Mouse (Mus musculus): ENCODE data around the gene Kazald1. TPM values are rescaled to one million over a fixed set of nuclear protein-coding genes. Genes with fewer than 3 reads are reported as not detected.

The Kazald1 gene
- total and polyA plus RNA-seq, 3 experiments = 0.27 to 1.2 (median 0.44) TPM

DNA sequence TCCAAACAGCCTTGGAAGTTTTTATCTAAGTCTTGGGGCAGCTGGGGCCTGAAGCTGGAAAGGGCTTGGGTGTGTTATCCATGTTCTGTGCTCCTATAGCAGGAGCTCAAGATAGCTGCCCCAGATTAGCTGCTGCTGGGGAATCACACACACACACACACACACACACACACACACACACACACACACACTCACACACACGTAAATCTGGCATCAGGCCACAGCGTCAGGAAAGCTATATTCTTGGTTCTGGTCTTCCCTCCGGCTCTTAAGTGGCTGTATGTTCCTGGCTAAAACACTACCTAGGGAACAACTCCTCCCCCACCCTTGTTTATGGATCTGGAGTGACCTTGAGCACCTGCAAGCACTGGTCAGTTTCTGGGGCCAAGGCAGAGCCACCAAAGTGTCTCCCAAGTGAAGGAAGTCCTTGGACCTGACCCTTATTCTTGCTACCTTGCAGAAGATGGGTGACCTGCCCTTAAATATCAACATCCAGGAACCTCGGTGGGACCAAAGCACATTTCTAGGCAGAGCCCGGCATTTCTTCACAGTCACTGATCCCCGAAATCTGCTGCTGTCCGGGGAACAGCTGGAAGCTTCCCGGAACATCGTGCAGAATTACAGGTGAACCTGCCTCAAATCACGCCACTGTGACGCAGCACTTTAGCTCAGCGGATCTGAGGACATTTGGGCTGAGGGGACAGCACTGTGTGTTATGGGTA is 26.2 kb upstream of the Kazald1 start:
- Histone ChIP-seq H3K36me3 (replicated peaks in 1 of 2; ENCODE audit: control insufficient read depth in 1 of 2, insufficient read depth in 1 of 2, low read length in 1 of 2) (peaks cover 12 to 41% of the 10 kb centered on the region in 2 experiments), H3K4me1 (ENCODE audit: control insufficient read depth in 1 of 2, insufficient read depth in 2 of 2) (peaks cover 4 to 26% of the 10 kb centered on the region in 2 experiments; a peak in 3 of 4 replicates), H3K27ac (ENCODE audit: insufficient read depth, low read depth) (no peak overlapping the region), H3K9me3 (replicated peaks; ENCODE audit: low read length) (no peaks in the 10 kb centered on the region), H3K9ac (ENCODE audit: insufficient read depth, low read depth) (peak overlapping the region; percentile 50; the same call in 1 of the 2 replicates), H3K27me3 (replicated peaks) (peaks cover 33% of the 10 kb centered on the region), H3K4me3 (replicated peaks in 1 of 3; ENCODE audit: low read depth in 2 of 3, low read length in 2 of 3, poor library complexity in 1 of 3) (peak overlapping the region in 1 of 3 experiments; percentile 93), H3K79me2 (replicated peaks; ENCODE audit: control insufficient read depth, extremely low read depth, insufficient read depth, poor library complexity, severe bottlenecking) (no peaks in the 10 kb centered on the region), H3K4me2 (ENCODE audit: insufficient read depth, low read depth, poor library complexity, severe bottlenecking) (peak overlapping the region; percentile 45; the same call in 1 of the 2 replicates)
- no peak for DNase-seq (ENCODE audit: extremely low read depth)
- in situ Hi-C loops (cut with MboI; ENCODE audit: low pct_ligation_motif_present, low pct_unique_long_range_greater_than_20kb, low sequenced_read_pairs) (loop anchor here (25.0 kb wide), 1 partner anchor 462 kb away; no protein-coding TSS in a partner anchor), dilution Hi-C loops (cut with MboI; ENCODE audit: extremely low pct_ligation_motif_present, extremely low pct_unique_long_range_greater_than_20kb, low sequenced_read_pairs) (no loop called here)
- TF ChIP-seq NELFE (IDR thresholded peaks at IDR 0.05; ENCODE audit: low read depth, low read length) (no peak), E2F4 (IDR thresholded peaks at IDR 0.05; ENCODE audit: insufficient replicate concordance, low read depth, low read length) (no peak), ZC3H11A (IDR thresholded peaks at IDR 0.05; ENCODE audit: low read depth, low read length) (no peak), HCFC1 (IDR thresholded peaks at IDR 0.05; ENCODE audit: low read depth, low read length) (no peak), MXI1 (IDR thresholded peaks at IDR 0.05; ENCODE audit: low read depth, low read length) (no peak; the same call in 1 of the 2 replicates), MEF2A (IDR thresholded peaks at IDR 0.05; ENCODE audit: borderline replicate concordance, low read depth, low read length) (no peak), ZKSCAN1 (IDR thresholded peaks at IDR 0.05; ENCODE audit: borderline replicate concordance, low read depth, low read length) (no peak), ZNF384 (IDR thresholded peaks at IDR 0.05; ENCODE audit: low read depth, low read length) (no peak)

DNA sequence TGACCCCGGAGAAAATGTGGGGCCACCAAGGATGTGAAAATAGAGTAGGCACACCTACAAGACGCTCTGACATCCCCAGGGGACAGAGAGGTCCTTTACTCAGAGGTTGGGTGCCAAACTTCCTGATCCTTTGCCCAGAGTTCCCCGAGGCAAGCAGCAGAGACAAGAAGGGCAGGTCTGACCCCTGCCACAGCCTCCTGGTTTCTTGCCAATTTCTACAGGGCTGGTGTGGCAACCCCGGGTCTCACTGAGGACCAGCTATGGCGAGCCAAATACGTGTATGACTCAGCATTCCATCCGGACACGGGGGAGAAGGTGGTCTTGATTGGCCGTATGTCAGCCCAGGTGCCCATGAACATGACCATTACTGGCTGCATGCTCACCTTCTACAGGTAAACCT is 25.5 kb upstream of the Kazald1 start:
- DNase-seq (ENCODE audit: extremely low read depth) = no peak
- no peaks in the 10 kb centered on the region for H3K79me2 ChIP-seq (replicated peaks; ENCODE audit: control insufficient read depth, extremely low read depth, insufficient read depth, poor library complexity, severe bottlenecking)
- no peaks in the 10 kb centered on the region for H3K9me3 ChIP-seq (replicated peaks; ENCODE audit: low read length)
- H3K27ac ChIP-seq (ENCODE audit: insufficient read depth, low read depth) = no peak overlapping the region
- peaks cover 13 to 44% of the 10 kb centered on the region in 2 experiments for H3K36me3 ChIP-seq (replicated peaks in 1 of 2; ENCODE audit: control insufficient read depth in 1 of 2, insufficient read depth in 1 of 2, low read length in 1 of 2)
- H3K4me2 ChIP-seq (ENCODE audit: insufficient read depth, low read depth, poor library complexity, severe bottlenecking) = no peak overlapping the region
- H3K4me1 ChIP-seq (ENCODE audit: control insufficient read depth in 1 of 2, insufficient read depth in 2 of 2) = peaks cover 4 to 26% of the 10 kb centered on the region in 2 experiments; a peak in 3 of 4 replicates
- H3K27me3 ChIP-seq (replicated peaks) = peaks cover 28% of the 10 kb centered on the region
- no peak overlapping the region for H3K9ac ChIP-seq (ENCODE audit: insufficient read depth, low read depth)
- dilution Hi-C loops (cut with MboI; ENCODE audit: extremely low pct_ligation_motif_present, extremely low pct_unique_long_range_greater_than_20kb, low sequenced_read_pairs) (no loop called here), in situ Hi-C loops (cut with MboI; ENCODE audit: low pct_ligation_motif_present, low pct_unique_long_range_greater_than_20kb, low sequenced_read_pairs) (loop anchor here (25.0 kb wide), 1 partner anchor 462 kb away; no protein-coding TSS in a partner anchor)
- H3K4me3 ChIP-seq (replicated peaks in 1 of 3; ENCODE audit: low read depth in 2 of 3, low read length in 2 of 3, poor library complexity in 1 of 3) = no peak overlapping the region
- TF ChIP-seq POLR2A (IDR thresholded peaks at IDR 0.05; ENCODE audit: low read depth, low read length) (no peak), SIN3A (IDR thresholded peaks at IDR 0.05; ENCODE audit: low read length) (no peak), TCF12 (IDR thresholded peaks at IDR 0.05; ENCODE audit: low read depth, low read length) (no peak), E2F4 (IDR thresholded peaks at IDR 0.05; ENCODE audit: insufficient replicate concordance, low read depth, low read length) (no peak), HCFC1 (IDR thresholded peaks at IDR 0.05; ENCODE audit: low read depth, low read length) (no peak), KAT2A (IDR thresholded peaks at IDR 0.05; ENCODE audit: insufficient replicate concordance, low read length) (no peak), GABPA (IDR thresholded peaks at IDR 0.05; ENCODE audit: insufficient replicate concordance, low read depth, low read length) (no peak)

All from CH12.LX (cell line).